Mouse (Mus musculus): Measurements from ENCODE around the gene Adcy1.

Adcy1 gene

GRCm38 (mm10) chr11:7132736-7133387 is 69.6 kb downstream of the Adcy1 start:
- TF ChIP-seq POU5F1 (IDR thresholded peaks at IDR 0.05; ENCODE audit: borderline replicate concordance, low read length) (no peak), NANOG (IDR thresholded peaks at IDR 0.05; ENCODE audit: borderline replicate concordance, low read length) (no peak), CTCF (conservative IDR thresholded peaks at IDR 0.05; ENCODE audit: low read length) (no peak)
- H3K4me1 ChIP-seq (replicated peaks; ENCODE audit: low read depth, low read length): 0 out of 2 replicates have a peak, but pooled peaks cover 2% of the 10 kb centered on the region
- no peak overlapping the region for H3K4me3 ChIP-seq (replicated peaks; ENCODE audit: low read length)
- H3K27me3 ChIP-seq (ENCODE audit: insufficient read depth, low read length): no peaks in the 10 kb centered on the region
- peaks cover 5% of the 10 kb centered on the region; the same call in 1 of the 2 replicates for H3K36me3 ChIP-seq (ENCODE audit: insufficient read depth, low read length)
- no peaks in the 10 kb centered on the region for H3K9me3 ChIP-seq (ENCODE audit: low read length)

GRCm38 (mm10) chr11:7133736-7134135 is 70.4 kb downstream of the Adcy1 start:
- no peak overlapping the region for H3K4me3 ChIP-seq (replicated peaks; ENCODE audit: low read length)
- no peak for TF ChIP-seq POU5F1 (IDR thresholded peaks at IDR 0.05; ENCODE audit: borderline replicate concordance, low read length)
- TF ChIP-seq CTCF (conservative IDR thresholded peaks at IDR 0.05; ENCODE audit: low read length): no peak
- TF ChIP-seq NANOG (IDR thresholded peaks at IDR 0.05; ENCODE audit: borderline replicate concordance, low read length): no peak
- peaks cover 11% of the 10 kb centered on the region for H3K36me3 ChIP-seq (ENCODE audit: insufficient read depth, low read length)
- no peaks in the 10 kb centered on the region for H3K9me3 ChIP-seq (ENCODE audit: low read length)
- no peaks in the 10 kb centered on the region for H3K27me3 ChIP-seq (ENCODE audit: insufficient read depth, low read length)
- H3K4me1 ChIP-seq (replicated peaks; ENCODE audit: low read depth, low read length): 0 out of 2 replicates have a peak, but pooled peaks cover 2% of the 10 kb centered on the region

GRCm38 (mm10) chr11:7134319-7134718 is 71.0 kb downstream of the Adcy1 start:
- Histone ChIP-seq H3K4me1 (replicated peaks; ENCODE audit: low read depth, low read length) (0 out of 2 replicates have a peak, but pooled peaks cover 2% of the 10 kb centered on the region), H3K36me3 (ENCODE audit: insufficient read depth, low read length) (peaks cover 14% of the 10 kb centered on the region), H3K4me3 (replicated peaks; ENCODE audit: low read length) (no peak overlapping the region), H3K9me3 (ENCODE audit: low read length) (no peaks in the 10 kb centered on the region), H3K27me3 (ENCODE audit: insufficient read depth, low read length) (no peaks in the 10 kb centered on the region)
- TF ChIP-seq POU5F1 (IDR thresholded peaks at IDR 0.05; ENCODE audit: borderline replicate concordance, low read length) (no peak), CTCF (conservative IDR thresholded peaks at IDR 0.05; ENCODE audit: low read length) (no peak), NANOG (IDR thresholded peaks at IDR 0.05; ENCODE audit: borderline replicate concordance, low read length) (no peak)

GRCm38 (mm10) chr11:7135301-7135700 is 72.0 kb downstream of the Adcy1 start:
- Histone ChIP-seq H3K4me3 (replicated peaks; ENCODE audit: low read length) (no peak overlapping the region), H3K36me3 (ENCODE audit: insufficient read depth, low read length) (peaks cover 14% of the 10 kb centered on the region), H3K4me1 (replicated peaks; ENCODE audit: low read depth, low read length) (no peaks in the 10 kb centered on the region; the same call in 1 of the 2 replicates), H3K27me3 (ENCODE audit: insufficient read depth, low read length) (no peaks in the 10 kb centered on the region), H3K9me3 (ENCODE audit: low read length) (no peaks in the 10 kb centered on the region)
- TF ChIP-seq CTCF (conservative IDR thresholded peaks at IDR 0.05; ENCODE audit: low read length) (no peak), NANOG (IDR thresholded peaks at IDR 0.05; ENCODE audit: borderline replicate concordance, low read length) (no peak), POU5F1 (IDR thresholded peaks at IDR 0.05; ENCODE audit: borderline replicate concordance, low read length) (no peak)

GRCm38 (mm10) chr11:7135763-7136162 is 72.5 kb downstream of the Adcy1 start:
- no peak overlapping the region for H3K4me3 ChIP-seq (replicated peaks; ENCODE audit: low read length)
- no peak for TF ChIP-seq POU5F1 (IDR thresholded peaks at IDR 0.05; ENCODE audit: borderline replicate concordance, low read length)
- no peak for TF ChIP-seq NANOG (IDR thresholded peaks at IDR 0.05; ENCODE audit: borderline replicate concordance, low read length)
- no peak for TF ChIP-seq CTCF (conservative IDR thresholded peaks at IDR 0.05; ENCODE audit: low read length)
- H3K27me3 ChIP-seq (ENCODE audit: insufficient read depth, low read length): no peaks in the 10 kb centered on the region
- H3K36me3 ChIP-seq (ENCODE audit: insufficient read depth, low read length): peaks cover 11% of the 10 kb centered on the region
- no peaks in the 10 kb centered on the region; the same call in 1 of the 2 replicates for H3K4me1 ChIP-seq (replicated peaks; ENCODE audit: low read depth, low read length)
- H3K9me3 ChIP-seq (ENCODE audit: low read length): no peaks in the 10 kb centered on the region

DNA sequence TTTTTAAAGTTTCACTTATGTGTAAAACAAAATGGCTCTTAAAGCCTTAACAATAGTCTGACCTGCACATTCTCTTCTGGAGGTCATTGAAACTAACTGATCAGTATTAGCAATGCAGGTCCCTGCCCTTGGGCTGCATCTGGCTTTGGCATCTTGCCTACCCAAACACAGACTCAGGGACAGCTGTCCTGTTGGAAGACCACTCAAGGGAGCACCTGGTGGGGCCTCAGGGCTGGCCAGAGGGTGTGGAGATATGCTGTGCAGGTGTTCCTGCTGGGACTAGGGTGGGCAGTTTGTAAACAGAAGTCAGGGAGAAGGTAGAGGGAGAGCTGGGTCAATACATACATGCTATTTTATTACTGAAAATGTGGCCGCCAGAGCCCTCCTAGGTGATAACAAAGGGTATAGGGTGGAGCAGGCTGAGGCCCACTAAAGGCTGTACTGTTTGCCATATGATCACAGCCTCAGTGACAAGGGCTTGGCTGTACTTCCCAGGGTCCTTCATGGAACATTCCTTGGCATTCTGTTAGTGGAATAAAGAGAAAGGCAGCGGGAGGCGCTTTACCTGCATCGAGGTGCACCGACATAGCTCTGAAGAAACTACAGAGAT is 73.1 kb downstream of the Adcy1 start:
- Histone ChIP-seq H3K4me3 (replicated peaks; ENCODE audit: low read length) (no peak overlapping the region), H3K9me3 (ENCODE audit: low read length) (no peaks in the 10 kb centered on the region), H3K4me1 (replicated peaks; ENCODE audit: low read depth, low read length) (no peaks in the 10 kb centered on the region; the same call in 1 of the 2 replicates), H3K27me3 (ENCODE audit: insufficient read depth, low read length) (no peaks in the 10 kb centered on the region), H3K36me3 (ENCODE audit: insufficient read depth, low read length) (peaks cover 10% of the 10 kb centered on the region)
- no peak for TF ChIP-seq CTCF (conservative IDR thresholded peaks at IDR 0.05; ENCODE audit: low read length)
- no peak for TF ChIP-seq NANOG (IDR thresholded peaks at IDR 0.05; ENCODE audit: borderline replicate concordance, low read length)
- no peak for TF ChIP-seq POU5F1 (IDR thresholded peaks at IDR 0.05; ENCODE audit: borderline replicate concordance, low read length)

DNA sequence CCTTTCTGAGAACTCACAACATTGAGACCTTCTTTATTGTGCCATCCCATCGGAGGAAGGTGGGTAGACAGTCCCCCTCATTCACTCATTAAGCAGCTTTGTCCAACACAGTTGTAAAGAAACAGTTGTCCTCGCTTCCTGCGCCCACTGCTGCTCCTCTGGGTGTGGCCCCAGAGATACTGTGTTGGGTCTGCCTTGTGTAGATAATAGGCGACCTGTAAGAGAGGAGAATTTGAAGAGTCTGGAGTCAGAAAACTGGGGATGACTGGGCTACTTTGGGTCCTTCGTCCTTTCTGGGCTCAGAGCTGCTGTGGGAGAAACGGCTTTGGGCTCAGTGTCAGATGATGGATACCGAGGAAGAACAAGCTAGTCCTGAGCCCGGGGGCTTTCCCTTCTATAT is 75.1 kb downstream of the Adcy1 start:
- Histone ChIP-seq H3K4me1 (replicated peaks; ENCODE audit: low read depth, low read length) (no peaks in the 10 kb centered on the region; the same call in 1 of the 2 replicates), H3K36me3 (ENCODE audit: insufficient read depth, low read length) (peaks cover 10% of the 10 kb centered on the region), H3K9me3 (ENCODE audit: low read length) (no peaks in the 10 kb centered on the region), H3K4me3 (replicated peaks; ENCODE audit: low read length) (no peak overlapping the region), H3K27me3 (ENCODE audit: insufficient read depth, low read length) (no peaks in the 10 kb centered on the region)
- TF ChIP-seq POU5F1 (IDR thresholded peaks at IDR 0.05; ENCODE audit: borderline replicate concordance, low read length) (no peak), CTCF (conservative IDR thresholded peaks at IDR 0.05; ENCODE audit: low read length) (no peak), NANOG (IDR thresholded peaks at IDR 0.05; ENCODE audit: borderline replicate concordance, low read length) (no peak)

GRCm38 (mm10) chr11:7140449-7140848 is 77.2 kb downstream of the Adcy1 start:
- peaks cover 10% of the 10 kb centered on the region for H3K36me3 ChIP-seq (ENCODE audit: insufficient read depth, low read length)
- H3K27me3 ChIP-seq (ENCODE audit: insufficient read depth, low read length): no peaks in the 10 kb centered on the region
- H3K4me3 ChIP-seq (replicated peaks; ENCODE audit: low read length): no peak overlapping the region
- H3K4me1 ChIP-seq (replicated peaks; ENCODE audit: low read depth, low read length): peaks cover 4% of the 10 kb centered on the region; the same call in 1 of the 2 replicates
- TF ChIP-seq CTCF (conservative IDR thresholded peaks at IDR 0.05; ENCODE audit: low read length): peak; percentile 62
- TF ChIP-seq POU5F1 (IDR thresholded peaks at IDR 0.05; ENCODE audit: borderline replicate concordance, low read length): no peak
- TF ChIP-seq NANOG (IDR thresholded peaks at IDR 0.05; ENCODE audit: borderline replicate concordance, low read length): no peak
- H3K9me3 ChIP-seq (ENCODE audit: low read length): no peaks in the 10 kb centered on the region

All from E14TG2a.4 (cell line).